Mouse (Mus musculus): ENCODE data around the gene Rpl18a.

- TF ChIP-seq POLR2A (IDR thresholded peaks at IDR 0.05; ENCODE audit: insufficient read length, low read depth) (peak; percentile 49), USF1 (IDR thresholded peaks at IDR 0.05; ENCODE audit: low read depth) (no peak)
Observed at GRCm38 (mm10) chr8:70863956-70864711, 33.1 kb downstream of the Rpl18a start.
